Mouse (Mus musculus) MEL (cell line): ENCODE results near the gene Eif1. TPM values are rescaled to one million over a fixed set of nuclear protein-coding genes. Genes with fewer than 3 reads are reported as not detected.

Experiments used
- DNase-seq: peaks from one replicate; pipeline ENCODE4 v3.0.0; 2011; ENCODE audit warnings: low read depth, low spot score
- H3K27ac ChIP-seq: 2 replicates; pipeline ENCODE4 v1.5.1; 2012; ENCODE audit warnings: low read depth, mild to moderate bottlenecking, control low read depth, low read length, moderate library complexity; ENCODE audit not compliant: control insufficient read depth
- H3K27me3 ChIP-seq, 2 experiments: fragments of 150-350 bp in 1 of 2; sonication (generic) in 1 of 2; 2 replicates each; pipeline ENCODE4 v1.6.1; 2012; ENCODE audit warnings: low read length in 2 of 2, mild to moderate bottlenecking in 2 of 2, improper control_type of control experiment in 1 of 2, moderate library complexity in 1 of 2; ENCODE audit not compliant: insufficient read depth in 2 of 2, control insufficient read depth in 1 of 2
- H3K36me3 ChIP-seq, 2 experiments: 2 replicates each; pipeline ENCODE4 v1.6.1; 2012 to 2014; ENCODE audit warnings: low read length in 2 of 2, improper control_type of control experiment in 1 of 2, inconsistent platforms in 1 of 2, mild to moderate bottlenecking in 1 of 2; ENCODE audit not compliant: insufficient read depth in 2 of 2, control insufficient read depth in 1 of 2
- H3K4me1 ChIP-seq, 2 experiments: fragments of 150-350 bp in 1 of 2; sonication (generic) in 1 of 2; 2 replicates each; pipeline ENCODE4 v1.6.1; 2012; ENCODE audit warnings: low read length in 2 of 2, improper control_type of control experiment in 1 of 2, mild to moderate bottlenecking in 1 of 2; ENCODE audit not compliant: insufficient read depth in 2 of 2, control insufficient read depth in 1 of 2
- H3K4me3 ChIP-seq, 2 experiments: fragments of 150-350 bp in 1 of 2; sonication (generic) in 1 of 2; 2 replicates each; pipeline ENCODE4 v1.5.1; 2012; ENCODE audit warnings: low read depth in 2 of 2, low read length in 2 of 2, mild to moderate bottlenecking in 2 of 2, moderate library complexity in 2 of 2, control low read depth in 1 of 2, improper control_type of control experiment in 1 of 2; ENCODE audit not compliant: control insufficient read depth in 1 of 2, insufficient read depth in 1 of 2
- H3K79me2 ChIP-seq: 2 replicates; pipeline ENCODE4 v1.6.1; 2012; ENCODE audit warnings: mild to moderate bottlenecking, low read length, moderate library complexity; ENCODE audit not compliant: control insufficient read depth, poor library complexity, insufficient read depth
- H3K9ac ChIP-seq: 2 replicates; pipeline ENCODE4 v1.6.1; 2012; ENCODE audit warnings: low read depth, mild to moderate bottlenecking, control low read depth, low read length, moderate library complexity; ENCODE audit not compliant: control insufficient read depth, poor library complexity, severe bottlenecking
- H3K9me3 ChIP-seq: fragments of 150-350 bp; sonication (generic); replicated peaks from 2 replicates; pipeline ENCODE4 v1.6.1; 2012; ENCODE audit warnings: mild to moderate bottlenecking, low read length, improper control_type of control experiment, moderate library complexity; ENCODE audit not compliant: insufficient read depth
- BHLHE40 ChIP-seq: IDR thresholded peaks from 2 replicates; pipeline ENCODE4 v1.6.1; 2012; ENCODE audit warnings: low read depth, mild to moderate bottlenecking, inconsistent platforms, low read length, improper control_type of control experiment, borderline replicate concordance
- CHD1 ChIP-seq: IDR thresholded peaks from 2 replicates; pipeline ENCODE4 v1.6.1; 2012; ENCODE audit warnings: low read depth, mild to moderate bottlenecking, inconsistent platforms, low read length, improper control_type of control experiment
- CTCF ChIP-seq, 3 experiments: IDR thresholded peaks in 2 of 3; conservative IDR thresholded peaks in 1 of 3; 2 replicates each; pipeline ENCODE4 v1.5.1; 2011 to 2012; ENCODE audit warnings: low read length in 3 of 3, low read depth in 2 of 3, mild to moderate bottlenecking in 2 of 3, improper control_type of control experiment in 1 of 3, inconsistent platforms in 1 of 3, mixed read lengths in 1 of 3, moderate library complexity in 1 of 3; ENCODE audit not compliant: control insufficient read depth in 1 of 3, insufficient read depth in 1 of 3, poor library complexity in 1 of 3, severe bottlenecking in 1 of 3
- E2F4 ChIP-seq: IDR thresholded peaks from 2 replicates; pipeline ENCODE4 v1.6.1; 2011; ENCODE audit warnings: low read depth, low read length, improper control_type of control experiment, borderline replicate concordance
- ELF1 ChIP-seq: IDR thresholded peaks from 2 replicates; pipeline ENCODE4 v1.6.1; 2014; ENCODE audit warnings: low read depth, mild to moderate bottlenecking, inconsistent platforms, low read length, improper control_type of control experiment, moderate library complexity
- EP300 ChIP-seq, 2 experiments: IDR thresholded peaks; 2 replicates each; pipeline ENCODE4 v1.6.1; 2011; ENCODE audit warnings: improper control_type of control experiment in 2 of 2, low read length in 2 of 2, low read depth in 1 of 2, mild to moderate bottlenecking in 1 of 2
- GABPA ChIP-seq: IDR thresholded peaks from 2 replicates; pipeline ENCODE4 v1.6.1; 2012; ENCODE audit warnings: low read depth, mild to moderate bottlenecking, inconsistent platforms, low read length, improper control_type of control experiment, moderate library complexity
- HCFC1 ChIP-seq: IDR thresholded peaks from 2 replicates; pipeline ENCODE4 v1.6.1; 2012; ENCODE audit warnings: low read depth, mild to moderate bottlenecking, inconsistent platforms, low read length, improper control_type of control experiment, moderate library complexity
- JUND ChIP-seq: IDR thresholded peaks from 2 replicates; pipeline ENCODE4 v1.6.1; 2011; ENCODE audit warnings: low read depth, mild to moderate bottlenecking, improper control_type of control experiment, low read length
- KAT2A ChIP-seq: conservative IDR thresholded peaks from 2 replicates; pipeline ENCODE4 v1.6.1; 2012; ENCODE audit warnings: low read depth, low read length, improper control_type of control experiment, inconsistent platforms
- MAZ ChIP-seq: IDR thresholded peaks from 2 replicates; pipeline ENCODE4 v1.6.1; 2012; ENCODE audit warnings: low read depth, mild to moderate bottlenecking, inconsistent platforms, low read length, improper control_type of control experiment
- MEF2A ChIP-seq: IDR thresholded peaks from 2 replicates; pipeline ENCODE4 v1.6.1; 2014; ENCODE audit warnings: low read depth, mild to moderate bottlenecking, inconsistent platforms, low read length, improper control_type of control experiment; ENCODE audit not compliant: poor library complexity, insufficient replicate concordance, severe bottlenecking; ENCODE audit errors: extremely low read depth
- MXI1 ChIP-seq: IDR thresholded peaks from 2 replicates; pipeline ENCODE4 v1.6.1; 2011; ENCODE audit warnings: mild to moderate bottlenecking, low read depth, low read length, improper control_type of control experiment
- MYB ChIP-seq: IDR thresholded peaks from 2 replicates; pipeline ENCODE4 v1.6.1; 2011; ENCODE audit warnings: mild to moderate bottlenecking, low read depth, low read length, improper control_type of control experiment
- NELFE ChIP-seq: IDR thresholded peaks from 2 replicates; pipeline ENCODE4 v1.6.1; 2011; ENCODE audit warnings: low read depth, low read length, improper control_type of control experiment
- NRF1 ChIP-seq: IDR thresholded peaks from 2 replicates; pipeline ENCODE4 v1.6.1; 2014; ENCODE audit warnings: low read depth, mild to moderate bottlenecking, inconsistent platforms, low read length, improper control_type of control experiment, moderate library complexity; ENCODE audit not compliant: poor library complexity, insufficient read depth, severe bottlenecking
- POLR2AphosphoS2 ChIP-seq: IDR thresholded peaks from 2 replicates; pipeline ENCODE4 v1.6.1; 2011; ENCODE audit warnings: low read length, improper control_type of control experiment
- POLR2AphosphoS5 ChIP-seq: IDR thresholded peaks from 2 replicates; pipeline ENCODE4 v1.6.1; 2012; ENCODE audit warnings: low read depth, borderline replicate concordance, mild to moderate bottlenecking, inconsistent platforms, low read length, moderate library complexity, mixed read lengths
- RAD21 ChIP-seq: IDR thresholded peaks from 2 replicates; pipeline ENCODE4 v1.6.1; 2011; ENCODE audit warnings: mild to moderate bottlenecking, low read depth, low read length, improper control_type of control experiment
- SMC3 ChIP-seq: IDR thresholded peaks from 2 replicates; pipeline ENCODE4 v1.6.1; 2011; ENCODE audit warnings: low read depth, low read length, improper control_type of control experiment
- TBP ChIP-seq: IDR thresholded peaks from 2 replicates; pipeline ENCODE4 v1.8.0; 2011; ENCODE audit warnings: low read depth, low read length, improper control_type of control experiment
- UBTF ChIP-seq: IDR thresholded peaks from 2 replicates; pipeline ENCODE4 v1.6.1; 2012; ENCODE audit warnings: low read depth, mild to moderate bottlenecking, inconsistent platforms, low read length, improper control_type of control experiment, moderate library complexity, borderline replicate concordance; ENCODE audit not compliant: insufficient read depth
- ZC3H11A ChIP-seq: IDR thresholded peaks from 2 replicates; pipeline ENCODE4 v1.6.1; 2012; ENCODE audit warnings: low read depth, mild to moderate bottlenecking, inconsistent platforms, low read length, improper control_type of control experiment
- ZKSCAN1 ChIP-seq: IDR thresholded peaks from 2 replicates; pipeline ENCODE4 v1.6.1; 2012; ENCODE audit warnings: low read depth, mild to moderate bottlenecking, inconsistent platforms, low read length, improper control_type of control experiment, moderate library complexity
- ZNF384 ChIP-seq: IDR thresholded peaks from 2 replicates; pipeline ENCODE4 v1.6.1; 2012; ENCODE audit warnings: low read depth, mild to moderate bottlenecking, inconsistent platforms, low read length, improper control_type of control experiment
- polyA plus RNA-seq, 2 experiments: library from polyadenylated mRNA; stranded (reverse) in 1 of 2; unstranded in 1 of 2; fragments of >175 nt in 1 of 2; fragments of >200 nt in 1 of 2; gene quantifications; 2 replicates each; pipeline versions ENCODE4 v1.2.1 to v1.2.4; 2012; ENCODE audit warnings: low replicate concordance in 2 of 2, low read depth in 1 of 2; ENCODE audit not compliant: insufficient read length in 2 of 2, insufficient read depth in 1 of 2, missing spikeins in 1 of 2
- total RNA-seq: library from RNA; depleted of rRNA; stranded (reverse); fragments of 300-350 nt; gene quantifications from 2 replicates; pipeline ENCODE4 v1.2.3, GENCODE M21; 2012

Gene Eif1
- total and polyA plus RNA-seq, 3 experiments = 289 to 926 (median 320) TPM

DNA sequence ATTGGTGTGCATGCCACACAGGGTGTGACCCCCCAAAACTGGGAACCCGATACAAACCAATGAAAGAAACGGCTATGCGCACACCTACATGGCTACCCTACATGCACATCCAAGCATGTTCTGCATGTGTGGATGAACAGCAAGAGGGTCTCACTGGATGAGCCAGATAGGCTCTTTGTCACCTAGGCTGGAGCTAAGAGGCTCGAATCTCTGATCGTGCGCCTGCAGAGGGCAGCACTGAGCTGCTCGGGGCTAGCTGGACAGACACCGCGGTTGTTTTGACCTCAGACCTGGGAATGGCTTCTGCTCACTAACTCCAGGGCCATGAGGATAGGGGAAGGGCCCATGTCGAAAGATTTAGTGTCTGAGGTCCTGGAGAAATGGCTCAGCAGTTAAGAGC lies 37.1 kb upstream of the Eif1 start:
- peak; percentile 77 for DNase-seq
- no peaks in the 10 kb centered on the region for H3K4me1 ChIP-seq
- no peak overlapping the region for H3K27ac ChIP-seq
- no peaks in the 10 kb centered on the region for H3K36me3 ChIP-seq
- H3K9me3 ChIP-seq = no peaks in the 10 kb centered on the region
- H3K9ac ChIP-seq = no peak overlapping the region
- TF ChIP-seq ELF1 (no peak), SMC3 (peak; percentile 66), RAD21 (peak; percentile 15), CTCF (IDR thresholded peaks at IDR 0.05 in 2 of 3, conservative IDR thresholded peaks at IDR 0.05 in 1 of 3; ENCODE audit: control insufficient read depth in 1 of 3, insufficient read depth in 1 of 3, low read depth in 2 of 3, low read length in 3 of 3, poor library complexity in 1 of 3, severe bottlenecking in 1 of 3) (peak; percentile 83 to 97 (median 90))
- no peaks in the 10 kb centered on the region; a peak in 1 of 4 replicates for H3K27me3 ChIP-seq
- H3K79me2 ChIP-seq = no peaks in the 10 kb centered on the region
- no peak overlapping the region for H3K4me3 ChIP-seq

DNA sequence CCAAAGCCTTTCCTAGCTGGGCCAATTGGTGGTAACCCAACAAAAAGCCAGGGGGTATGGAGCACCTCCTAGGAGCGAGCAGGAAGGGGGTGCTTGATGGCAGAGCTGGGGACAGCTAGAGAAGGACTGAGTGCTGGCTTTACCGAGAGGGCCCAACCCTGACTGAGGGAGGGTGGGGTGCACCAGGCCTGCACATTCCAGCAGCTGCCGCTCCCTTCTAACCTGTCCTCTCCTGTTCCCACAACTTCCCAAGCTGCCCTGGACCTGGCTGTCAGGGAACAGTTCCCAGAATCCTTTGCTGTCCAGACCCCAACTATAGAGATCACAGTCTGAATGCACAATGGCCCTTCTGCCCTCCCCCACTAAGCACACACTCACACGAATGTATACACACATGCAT lies 34.7 kb upstream of the Eif1 start:
- H3K79me2 ChIP-seq = no peaks in the 10 kb centered on the region
- H3K4me3 ChIP-seq = no peak overlapping the region
- peaks cover 1% of the 10 kb centered on the region in 2 experiments; a peak in 2 of 4 replicates for H3K27me3 ChIP-seq
- DNase-seq = no peak
- H3K27ac ChIP-seq = no peak overlapping the region
- H3K9ac ChIP-seq = no peak overlapping the region
- no peaks in the 10 kb centered on the region for H3K9me3 ChIP-seq
- H3K36me3 ChIP-seq = no peaks in the 10 kb centered on the region
- TF ChIP-seq ZKSCAN1 = no peak
- TF ChIP-seq NELFE = no peak
- no peak for TF ChIP-seq POLR2AphosphoS5
- TF ChIP-seq KAT2A = no peak
- TF ChIP-seq CHD1 = no peak
- TF ChIP-seq POLR2AphosphoS2 = no peak
- TF ChIP-seq UBTF = no peak
- no peak for TF ChIP-seq NRF1
- TF ChIP-seq MAZ = no peak
- TF ChIP-seq EP300 (IDR thresholded peaks at IDR 0.05; ENCODE audit: low read depth in 1 of 2, low read length in 2 of 2) = no peak
- TF ChIP-seq GABPA = no peak
- TF ChIP-seq E2F4 = no peak
- no peaks in the 10 kb centered on the region for H3K4me1 ChIP-seq

- H3K79me2 ChIP-seq = no peaks in the 10 kb centered on the region
- H3K27ac ChIP-seq = no peak overlapping the region
- DNase-seq = no peak
- H3K4me1 ChIP-seq = no peaks in the 10 kb centered on the region
- no peaks in the 10 kb centered on the region for H3K36me3 ChIP-seq
- H3K9ac ChIP-seq = no peak overlapping the region
- H3K9me3 ChIP-seq = no peaks in the 10 kb centered on the region
- H3K4me3 ChIP-seq = no peak overlapping the region
- peaks cover 10 to 11% of the 10 kb centered on the region in 2 experiments for H3K27me3 ChIP-seq
- TF ChIP-seq POLR2AphosphoS5 (no peak), ZC3H11A (no peak), ZNF384 (no peak), MEF2A (no peak), TBP (no peak), CTCF (IDR thresholded peaks at IDR 0.05 in 2 of 3, conservative IDR thresholded peaks at IDR 0.05 in 1 of 3; ENCODE audit: control insufficient read depth in 1 of 3, insufficient read depth in 1 of 3, low read depth in 2 of 3, low read length in 3 of 3, poor library complexity in 1 of 3, severe bottlenecking in 1 of 3) (no peak), NELFE (no peak), MXI1 (no peak), POLR2AphosphoS2 (no peak), UBTF (no peak), HCFC1 (no peak), MYB (no peak), ELF1 (no peak), BHLHE40 (no peak), JUND (no peak)
Measured at GRCm38 (mm10) chr11:100287024-100287423, 32.7 kb upstream of the Eif1 start.
